Mouse (Mus musculus) stomach, embryonic 14.5 days (tissue): ENCODE measurements at regions not wholly inside any gene's neighbourhood (a gene's known extent, or its start where the extent isn't known, plus 50 kb on each side); places are given as distances from the start of the nearest gene placed in this dataset.

Experiments used
- ATAC-seq: fragments of 200-750 bp; cut with Nextera tagmentation; 2 replicates; pipeline ENCODE4 v1.8.0; 2017; ENCODE audit warnings: low read depth, moderate TSS enrichment; ENCODE audit not compliant: insufficient number of reproducible peaks, insufficient read depth, low FRiP score
- H3K27ac ChIP-seq: fragments of 300-500 bp; sonication (generic); 2 replicates; pipeline ENCODE4 v1.5.1; 2014; ENCODE audit warnings: mild to moderate bottlenecking, low read length, moderate library complexity, mixed read lengths
- H3K27me3 ChIP-seq: fragments of 300-500 bp; sonication (generic); 2 replicates; pipeline ENCODE4 v1.6.1; 2014; ENCODE audit warnings: low read length, control low read depth, mixed read lengths; ENCODE audit not compliant: control insufficient read depth, insufficient read depth
- H3K36me3 ChIP-seq: fragments of 300-500 bp; sonication (generic); 2 replicates; pipeline ENCODE4 v1.6.1; 2014; ENCODE audit warnings: mild to moderate bottlenecking, control low read depth, low read length, moderate library complexity, mixed read lengths; ENCODE audit not compliant: control insufficient read depth, insufficient read depth
- H3K4me1 ChIP-seq: fragments of 300-500 bp; sonication (generic); 2 replicates; pipeline ENCODE4 v1.6.1; 2014; ENCODE audit warnings: low read length, control low read depth, mixed read lengths; ENCODE audit not compliant: control insufficient read depth, insufficient read depth
- H3K4me2 ChIP-seq: fragments of 300-500 bp; sonication (generic); replicated peaks from 2 replicates; pipeline ENCODE4 v1.6.1; 2014; ENCODE audit warnings: low read depth, low read length, control low read depth
- H3K4me3 ChIP-seq: fragments of 300-500 bp; sonication (generic); 2 replicates; pipeline ENCODE4 v1.5.1; 2014; ENCODE audit warnings: low read depth, low read length, control low read depth
- H3K9ac ChIP-seq: fragments of 300-500 bp; sonication (generic); replicated peaks from 2 replicates; pipeline ENCODE4 v1.6.1; 2014; ENCODE audit warnings: low read depth, mild to moderate bottlenecking, control low read depth, low read length, moderate library complexity, mixed read lengths
- H3K9me3 ChIP-seq: fragments of 300-500 bp; sonication (generic); 2 replicates; pipeline ENCODE4 v1.6.1; 2016; ENCODE audit warnings: low read depth, low read length, control low read depth; ENCODE audit not compliant: control insufficient read depth
- WGBS: fragments of 180-500 bp; shearing (Covaris S2); extraction: QIAGEN DNeasy Blood & Tissue Kit; methylation state at CpG from one replicate; pipeline ENCODE4 v1.1.7; 2014; 5-methylcytosine and 5-hydroxymethylcytosine counted together

DNA sequence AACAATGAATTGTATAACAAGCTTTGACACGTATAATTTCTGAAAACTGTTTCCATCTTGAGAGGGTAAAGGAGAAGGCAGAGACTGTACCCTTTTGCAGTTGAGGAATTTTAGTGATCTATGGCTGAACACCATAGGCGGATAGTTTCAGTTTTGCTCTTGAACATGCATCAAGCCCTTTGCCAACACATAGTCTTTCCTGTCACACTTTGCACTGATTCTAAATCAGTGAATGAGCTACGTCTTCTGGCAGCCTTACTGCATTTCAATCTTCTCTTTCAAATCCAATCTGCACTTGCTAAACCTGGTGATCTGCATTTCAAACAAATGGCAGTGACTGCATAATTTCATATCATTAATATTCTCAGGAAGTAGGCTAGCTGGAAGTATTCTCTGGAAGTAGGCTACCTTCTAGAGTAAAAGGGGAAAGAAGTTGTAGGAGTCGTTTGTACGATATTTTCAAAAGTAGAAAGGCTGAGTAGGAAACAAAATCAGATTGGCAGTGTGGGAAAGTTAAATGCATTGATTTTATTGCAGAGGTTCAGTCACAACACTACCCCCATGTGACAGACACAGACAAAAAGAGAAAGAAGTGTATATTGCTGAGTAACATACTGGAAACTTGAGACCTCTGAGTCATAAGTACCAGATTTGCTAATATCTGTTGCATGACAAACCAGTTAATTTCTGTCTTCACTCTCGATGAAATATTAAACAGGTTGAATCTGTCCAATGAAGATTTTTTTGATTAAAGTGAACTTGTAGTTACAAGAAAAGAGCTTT, 983.3 kb upstream of the Nr2f1 start:
- H3K4me2 ChIP-seq, result no peak overlapping the region

DNA sequence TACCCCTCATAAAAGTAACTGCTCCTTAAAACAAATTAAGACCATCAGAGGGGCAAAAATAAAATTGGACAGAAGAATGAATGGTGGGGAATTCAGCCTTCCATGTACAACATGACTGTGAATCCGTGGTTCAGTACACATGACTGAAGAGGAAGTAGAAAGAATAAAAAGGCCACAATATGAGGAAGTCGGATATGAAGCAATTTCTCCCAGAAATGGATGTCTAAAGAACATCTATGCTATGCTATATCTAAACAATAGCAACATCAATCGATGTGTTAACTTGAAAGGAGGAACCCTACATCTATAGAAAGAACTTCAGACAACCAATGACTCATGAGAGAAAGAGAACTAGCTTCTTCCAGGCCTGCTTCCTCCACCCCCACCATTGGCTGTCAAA, 959.2 kb upstream of the Nr2f1 start:
- H3K36me3 ChIP-seq, result no peaks in the 10 kb centered on the region
- no peak overlapping the region for H3K9ac ChIP-seq
- H3K27ac ChIP-seq, result no peak overlapping the region
- H3K4me2 ChIP-seq, result no peak overlapping the region
- no peaks in the 10 kb centered on the region for H3K9me3 ChIP-seq
- 69% methylated on average over 3 of the region's 3 CpGs for WGBS
- ATAC-seq, result no peak
- no peaks in the 10 kb centered on the region for H3K4me1 ChIP-seq
- H3K4me3 ChIP-seq, result no peak overlapping the region
- H3K27me3 ChIP-seq, result no peaks in the 10 kb centered on the region

More for the DNA sequence above, 983.3 kb upstream of the Nr2f1 start:
- Histone ChIP-seq H3K4me3 (no peak overlapping the region), H3K36me3 (no peaks in the 10 kb centered on the region), H3K27ac (no peak overlapping the region), H3K9me3 (no peaks in the 10 kb centered on the region), H3K27me3 (no peaks in the 10 kb centered on the region), H3K9ac (no peak overlapping the region), H3K4me1 (no peaks in the 10 kb centered on the region)
- no peak for ATAC-seq
- 80% methylated on average over 6 of the region's 6 CpGs for WGBS

DNA sequence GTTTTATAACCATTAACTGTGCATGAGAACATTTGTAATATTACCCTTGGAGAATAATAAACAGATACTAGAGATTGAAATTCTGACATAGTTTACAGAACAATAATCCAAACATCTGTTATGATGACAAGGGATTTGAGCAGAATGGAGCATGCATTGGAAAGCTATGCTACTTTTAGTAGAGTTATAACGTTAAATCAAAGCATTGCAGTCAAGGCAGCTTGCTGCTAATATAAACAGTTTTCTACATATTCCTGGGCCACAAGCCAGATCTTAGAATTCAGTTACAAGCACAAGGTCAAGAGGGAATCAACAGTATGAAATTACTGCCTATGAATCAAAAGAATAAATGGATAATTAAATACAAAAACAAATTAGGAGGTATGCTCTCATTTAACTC, 943.3 kb upstream of the Nr2f1 start:
- Histone ChIP-seq H3K9ac (no peak overlapping the region), H3K27me3 (no peaks in the 10 kb centered on the region), H3K4me1 (no peaks in the 10 kb centered on the region), H3K36me3 (no peaks in the 10 kb centered on the region), H3K9me3 (no peaks in the 10 kb centered on the region), H3K27ac (no peak overlapping the region), H3K4me2 (no peak overlapping the region), H3K4me3 (no peak overlapping the region)
- 15% methylated on average over 1 of the region's 1 CpGs for WGBS
- ATAC-seq, result peak; percentile 67; the same call in 1 of the 2 replicates

DNA sequence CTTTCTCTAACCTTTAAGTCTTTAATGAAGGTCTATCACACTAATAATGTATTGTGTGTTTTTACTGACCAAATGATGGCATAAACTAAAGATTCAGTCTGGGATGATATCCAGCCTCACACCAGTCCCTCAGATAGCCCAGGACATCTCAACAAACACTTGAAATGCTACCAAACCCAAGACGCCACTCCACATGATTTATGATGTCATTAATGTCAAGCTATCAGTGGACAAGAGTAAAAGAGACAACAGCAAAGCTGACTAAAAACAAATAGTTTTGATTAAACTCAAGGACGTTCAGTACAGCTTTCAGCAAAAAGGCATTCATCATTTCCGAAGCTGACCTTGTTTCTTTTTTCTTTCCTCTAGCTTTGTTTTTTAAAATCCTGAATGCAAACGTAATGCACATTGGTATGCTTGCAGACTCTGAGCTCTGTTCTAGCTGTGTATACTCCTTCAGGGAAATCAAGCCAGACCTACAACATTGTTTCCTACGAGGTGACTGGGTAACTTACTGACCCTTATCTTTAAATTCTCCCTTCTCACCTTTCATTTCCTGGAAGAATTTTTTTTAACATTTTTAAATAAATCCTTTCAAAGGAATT, 941.9 kb upstream of the Nr2f1 start:
- WGBS, result 14% methylated on average over 5 of the region's 5 CpGs
- H3K4me2 ChIP-seq, result no peak overlapping the region
- no peak for ATAC-seq
- H3K36me3 ChIP-seq, result no peaks in the 10 kb centered on the region
- H3K9me3 ChIP-seq, result no peaks in the 10 kb centered on the region
- no peaks in the 10 kb centered on the region for H3K27me3 ChIP-seq
- no peak overlapping the region for H3K27ac ChIP-seq
- no peak overlapping the region for H3K9ac ChIP-seq
- H3K4me3 ChIP-seq, result no peak overlapping the region
- H3K4me1 ChIP-seq, result no peaks in the 10 kb centered on the region

DNA sequence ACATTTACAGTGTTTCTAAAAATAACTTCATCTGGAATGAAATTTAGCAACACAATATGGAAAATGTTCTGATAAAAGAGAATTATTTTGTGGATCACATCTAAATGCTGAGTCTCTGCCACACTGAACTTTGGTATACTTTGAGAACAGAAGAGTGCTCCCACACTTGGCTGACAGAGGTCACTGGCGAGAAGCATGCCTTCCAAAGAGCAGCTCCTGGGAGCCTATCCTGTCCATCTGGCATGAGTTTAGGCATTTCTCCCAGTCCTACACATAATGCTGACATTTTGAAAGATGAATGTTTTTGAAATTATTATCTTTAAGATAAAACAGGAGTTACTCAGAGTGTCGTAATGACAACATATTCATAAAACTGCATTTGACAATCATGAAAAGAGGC, 939.2 kb upstream of the Nr2f1 start:
- Histone ChIP-seq H3K4me3 (no peak overlapping the region), H3K27me3 (no peaks in the 10 kb centered on the region), H3K9ac (no peak overlapping the region), H3K9me3 (no peaks in the 10 kb centered on the region), H3K27ac (no peak overlapping the region), H3K4me2 (no peak overlapping the region), H3K36me3 (no peaks in the 10 kb centered on the region), H3K4me1 (no peaks in the 10 kb centered on the region)
- 52% methylated on average over 2 of the region's 2 CpGs for WGBS
- no peak for ATAC-seq

DNA sequence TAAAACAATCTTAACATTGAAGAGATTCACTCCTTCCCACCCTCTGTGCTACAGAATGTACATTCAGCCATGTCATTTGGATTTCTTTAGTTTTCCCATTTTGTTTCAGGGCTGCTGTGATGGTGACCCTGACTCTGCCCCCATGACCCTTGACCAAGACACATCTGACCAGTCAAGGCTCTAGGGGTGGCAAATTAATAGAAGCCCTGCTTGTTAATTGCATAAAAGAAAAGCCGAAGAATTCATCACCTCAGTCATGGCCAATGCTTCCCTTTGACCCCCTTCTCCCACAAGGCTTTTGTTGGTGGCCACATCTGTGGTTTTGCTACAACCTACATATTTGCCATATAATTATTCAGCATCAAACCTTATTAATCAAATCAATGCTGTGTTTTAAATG, 937.2 kb upstream of the Nr2f1 start:
- H3K4me3 ChIP-seq, result no peak overlapping the region
- H3K27me3 ChIP-seq, result no peaks in the 10 kb centered on the region
- H3K9ac ChIP-seq, result no peak overlapping the region
- no peak overlapping the region for H3K4me2 ChIP-seq
- ATAC-seq, result no peak
- no peaks in the 10 kb centered on the region for H3K36me3 ChIP-seq
- no peak overlapping the region for H3K27ac ChIP-seq
- no peaks in the 10 kb centered on the region for H3K4me1 ChIP-seq
- 91% methylated on average over 1 of the region's 1 CpGs for WGBS
- H3K9me3 ChIP-seq, result no peaks in the 10 kb centered on the region
